ENCODE assay signal across 13 mouse cellular contexts in genomic region chr3:146379740-146380466, GRCm38 (mm10). TPM values are rescaled to one million over a fixed set of nuclear protein-coding genes. Genes with fewer than 3 reads are reported as not detected.
DNase-seq lines count a peak whose midpoint lies in the region; ATAC-seq and TF ChIP-seq lines count a peak whose summit lies in the region.
"Had no signal": no experiment of that assay in that cellular context is flagged by ENCODE, and none has a peak within 500 bp of the region (broad histone marks: within the 10 kb centered on the region; RNA-seq: fewer than 3 reads in every experiment).

No protein-coding gene starts in this region.

- peak overlapping the region; percentile 9; the same call in 1 of the 2 replicates for H3K9ac ChIP-seq in liver, embryonic 14.5 days (replicated peaks)
- H3K9ac ChIP-seq in liver, postnatal 0 days (replicated peaks) = no peak overlapping the region
- H3K9ac ChIP-seq in hindbrain, embryonic 11.5 days (ENCODE audit: low read depth, low read length) = no peak overlapping the region
- no peak overlapping the region for H3K9ac ChIP-seq in neural tube, embryonic 12.5 days
- H3K9ac ChIP-seq: stomach, embryonic 15.5 days had no signal

- peaks cover 53 to 56% of the 10 kb centered on the region in 2 experiments for H3K4me1 ChIP-seq in liver, embryonic 14.5 days (replicated peaks; ENCODE audit: control insufficient read depth in 2 of 2, insufficient read depth in 2 of 2, low read length in 1 of 2)
- peaks cover 12% of the 10 kb centered on the region for H3K4me1 ChIP-seq in liver, postnatal 0 days (ENCODE audit: insufficient read depth)
- H3K4me1 ChIP-seq in hindbrain, embryonic 11.5 days (replicated peaks; ENCODE audit: control insufficient read depth, insufficient read depth, low read length) = peaks cover 5% of the 10 kb centered on the region; the same call in 1 of the 2 replicates
- H3K4me1 ChIP-seq in neural tube, embryonic 12.5 days = peaks cover 13% of the 10 kb centered on the region
- H3K4me1 ChIP-seq: stomach, embryonic 15.5 days had no signal

- DNase-seq in liver, embryonic 14.5 days (ENCODE audit: low read depth in 3 of 3, low spot score in 3 of 3) = no peak
- no peak for DNase-seq in liver, postnatal 0 days
- DNase-seq in embryo, embryonic 11.5 days (ENCODE audit: low read depth, low spot score) = peak; percentile 32
- peak; percentile 77 for DNase-seq in hindbrain, embryonic 11.5 days (ENCODE audit: low spot score)
- DNase-seq in gastrocnemius, adult 8-10 months (ENCODE audit: low spot score in 2 of 2) = no peak
- DNase-seq in ovary, postnatal 36 days (ENCODE audit: low spot score) = no peak
- DNase-seq in cerebellum, postnatal 10 days = no peak
- DNase-seq: kidney, adult 8-10 months; layer of hippocampus, postnatal 36 days had no signal

- no peak for TF ChIP-seq EP300 in liver, embryonic 14.5 days (IDR thresholded peaks at IDR 0.05; ENCODE audit: low read depth)
- TF ChIP-seq EP300 in liver, postnatal 0 days (IDR thresholded peaks at IDR 0.05; ENCODE audit: low read depth) = no peak

- WGBS in liver, embryonic 14.5 days (ENCODE audit: insufficient replicate concordance) = 25% methylated on average over 9 of the region's 9 CpGs
- 46% methylated on average over 9 of the region's 9 CpGs for WGBS in liver, postnatal 0 days (ENCODE audit: insufficient replicate concordance)
- 30% methylated on average over 9 of the region's 9 CpGs for WGBS in hindbrain, embryonic 11.5 days
- 19% methylated on average over 9 of the region's 9 CpGs for WGBS in neural tube, embryonic 12.5 days

- no peak overlapping the region for H3K4me3 ChIP-seq in liver, embryonic 14.5 days (ENCODE audit: insufficient read depth in 1 of 2, low read depth in 2 of 2, low read length in 2 of 2)
- H3K4me3 ChIP-seq in liver, postnatal 0 days (ENCODE audit: low read depth, low read length) = no peak overlapping the region
- H3K4me3 ChIP-seq in hindbrain, embryonic 11.5 days (ENCODE audit: low read depth, low read length) = no peak overlapping the region
- no peak overlapping the region for H3K4me3 ChIP-seq in neural tube, embryonic 12.5 days
- H3K4me3 ChIP-seq: erythroblast, embryonic 14.5 days; stomach, embryonic 15.5 days had no signal

- TF ChIP-seq CTCF in liver, embryonic 14.5 days (IDR thresholded peaks at IDR 0.05; ENCODE audit: low read depth) = no peak
- TF ChIP-seq CTCF in liver, postnatal 0 days (IDR thresholded peaks at IDR 0.05; ENCODE audit: low read depth) = no peak

- no peaks in the 10 kb centered on the region for H3K36me3 ChIP-seq in liver, embryonic 14.5 days (replicated peaks; ENCODE audit: control insufficient read depth, insufficient read depth, low read depth)
- no peaks in the 10 kb centered on the region for H3K36me3 ChIP-seq in liver, postnatal 0 days (replicated peaks; ENCODE audit: insufficient read depth, low read length)
- H3K36me3 ChIP-seq in hindbrain, embryonic 11.5 days (ENCODE audit: control insufficient read depth, insufficient read depth, low read length) = no peaks in the 10 kb centered on the region
- H3K36me3 ChIP-seq in neural tube, embryonic 12.5 days = no peaks in the 10 kb centered on the region
- H3K36me3 ChIP-seq: stomach, embryonic 15.5 days had no signal

- ATAC-seq in liver, embryonic 14.5 days (ENCODE audit: insufficient read depth) = no peak
- no peak for ATAC-seq in liver, postnatal 0 days
- ATAC-seq in hindbrain, embryonic 11.5 days (ENCODE audit: low FRiP score) = peak; percentile 94
- ATAC-seq in neural tube, embryonic 12.5 days (ENCODE audit: low FRiP score, low read depth) = peak; percentile 92

- H3K9me3 ChIP-seq in liver, embryonic 14.5 days (ENCODE audit: control insufficient read depth, low read length) = no peaks in the 10 kb centered on the region
- peaks cover 3% of the 10 kb centered on the region; the same call in 1 of the 2 replicates for H3K9me3 ChIP-seq in liver, postnatal 0 days (ENCODE audit: low read length)
- no peaks in the 10 kb centered on the region; the same call in 1 of the 2 replicates for H3K9me3 ChIP-seq in hindbrain, embryonic 11.5 days (ENCODE audit: control insufficient read depth, low read length)
- peaks cover 8% of the 10 kb centered on the region; the same call in 1 of the 2 replicates for H3K9me3 ChIP-seq in neural tube, embryonic 12.5 days
- H3K9me3 ChIP-seq: stomach, embryonic 15.5 days had no signal

- H3K27ac ChIP-seq in liver, embryonic 14.5 days = no peak overlapping the region
- no peak overlapping the region for H3K27ac ChIP-seq in liver, postnatal 0 days (ENCODE audit: low read depth)
- peak overlapping the region; percentile 33 for H3K27ac ChIP-seq in hindbrain, embryonic 11.5 days (ENCODE audit: low read depth, low read length)
- no peak overlapping the region for H3K27ac ChIP-seq in neural tube, embryonic 12.5 days
- H3K27ac ChIP-seq: macrophage; stomach, embryonic 15.5 days had no signal

- 0 out of 2 replicates have a peak overlapping the region, but pooled peaks have one; percentile 20 for H3K4me2 ChIP-seq in liver, embryonic 14.5 days (ENCODE audit: low read depth)
- no peak overlapping the region for H3K4me2 ChIP-seq in liver, postnatal 0 days (ENCODE audit: low read depth, low read length)
- H3K4me2 ChIP-seq in hindbrain, embryonic 11.5 days (replicated peaks; ENCODE audit: low read depth, low read length) = no peak overlapping the region
- H3K4me2 ChIP-seq in neural tube, embryonic 12.5 days (replicated peaks) = peak overlapping the region; percentile 32
- H3K4me2 ChIP-seq: stomach, embryonic 15.5 days had no signal

- no peaks in the 10 kb centered on the region for H3K27me3 ChIP-seq in liver, embryonic 14.5 days (ENCODE audit: control insufficient read depth, insufficient read depth, low read length)
- no peaks in the 10 kb centered on the region for H3K27me3 ChIP-seq in liver, postnatal 0 days (ENCODE audit: insufficient read depth, low read length)
- H3K27me3 ChIP-seq in hindbrain, embryonic 11.5 days (ENCODE audit: control insufficient read depth, insufficient read depth, low read length) = peaks cover 17% of the 10 kb centered on the region; the same call in 1 of the 2 replicates
- H3K27me3 ChIP-seq in neural tube, embryonic 12.5 days (replicated peaks) = peaks cover 9% of the 10 kb centered on the region; the same call in 1 of the 2 replicates
- H3K27me3 ChIP-seq: stomach, embryonic 15.5 days had no signal

RNA-seq across cellular contexts. Expression of gene Ssx2ip, which starts 24.5 kb away (rescaled TPM):
- polyA plus RNA-seq in liver, embryonic 14.5 days (2012; rRNA removed) = 22.7 and 34.9 TPM in 2 replicates
- polyA plus RNA-seq in liver, embryonic 14.5 days (2014; fragmentation: Nextera tagmentation; extraction: Ambion mirVana) = 96.2 and 118 TPM in 2 replicates
- polyA plus RNA-seq in liver, postnatal 0 days (2015; fragmentation: Nextera tagmentation; extraction: Ambion mirVana) = 19.3 and 22.4 TPM in 2 replicates
- polyA plus RNA-seq in hindbrain, embryonic 11.5 days (2014; fragmentation: Nextera tagmentation; extraction: Ambion mirVana) = 25.1 and 28.0 TPM in 2 replicates
- polyA plus RNA-seq in neural tube, embryonic 12.5 days (2016; fragmentation: Nextera tagmentation; extraction: Ambion mirVana) = 19.0 and 21.6 TPM in 2 replicates
- total RNA-seq in gastrocnemius, adult 8-10 months (2022) = 10 to 100 TPM; 22.3 to 43.6 (median 33.4) TPM

Comparison
In these comparisons a context has a peak if more than half of its experiments do, and no peak if none do; other contexts are left out.
1. H3K4me2 ChIP-seq: peak in liver, embryonic 14.5 days (single experiment) and neural tube, embryonic 12.5 days (single experiment); none in liver, postnatal 0 days (single experiment) and hindbrain, embryonic 11.5 days (single experiment).
2. ATAC-seq: peak in hindbrain, embryonic 11.5 days (single experiment) and neural tube, embryonic 12.5 days (single experiment); none in liver, embryonic 14.5 days (single experiment) and liver, postnatal 0 days (single experiment).
3. DNase-seq: peak in embryo, embryonic 11.5 days (single experiment) and hindbrain, embryonic 11.5 days (single experiment); none in liver, embryonic 14.5 days (0 of 3), liver, postnatal 0 days (single experiment), gastrocnemius, adult 8-10 months (0 of 2), ovary, postnatal 36 days (single experiment) and cerebellum, postnatal 10 days (0 of 2).